In genomic region chr15:95830206-95830560, GRCm38 (mm10) we compare ENCODE assay signal across 12 mouse cellular contexts. TPM values are rescaled to one million over a fixed set of nuclear protein-coding genes. Genes with fewer than 3 reads are reported as not detected.
DNase-seq lines count a peak whose midpoint lies in the region; ATAC-seq and TF ChIP-seq lines count a peak whose summit lies in the region.
"Had no signal": no experiment of that assay in that cellular context is flagged by ENCODE, and none has a peak within 500 bp of the region (broad histone marks: within the 10 kb centered on the region; RNA-seq: fewer than 3 reads in every experiment).

No protein-coding gene starts in this region.

- no peak for DNase-seq in heart, adult 2 months
- DNase-seq in lung, postnatal 10 days: no peak
- peak; percentile 27 for DNase-seq in embryonic facial prominence, embryonic 10.5 days (ENCODE audit: low spot score)
- DNase-seq in limb, embryonic 14.5 days (ENCODE audit: low spot score): peak; percentile 36
- DNase-seq in frontal cortex, adult 2 months (ENCODE audit: extremely low spot score in 1 of 2, low spot score in 1 of 2): no peak
- DNase-seq in Muller cell, postnatal 12 days (ENCODE audit: inconsistent ontology term): no peak
- DNase-seq: cerebellum, postnatal 25 days; right cerebral cortex, postnatal 25 days had no signal

- no peak overlapping the region; the same call in 1 of the 2 replicates for H3K4me2 ChIP-seq in heart, embryonic 15.5 days
- peak overlapping the region; percentile 17 for H3K4me2 ChIP-seq in lung, embryonic 15.5 days
- peak overlapping the region; percentile 15; the same call in 1 of the 2 replicates for H3K4me2 ChIP-seq in limb, embryonic 14.5 days (replicated peaks; ENCODE audit: low read depth, low read length, severe bottlenecking)
- H3K4me2 ChIP-seq: forebrain, embryonic 12.5 days had no signal

- TF ChIP-seq EP300 in heart, adult 2 months (IDR thresholded peaks at IDR 0.05; ENCODE audit: insufficient read depth, low read depth, low read length): no peak

- no peak for ATAC-seq in heart, embryonic 15.5 days (replicated peaks; ENCODE audit: insufficient number of reproducible peaks, insufficient read depth, low FRiP score, low read depth)
- ATAC-seq in lung, embryonic 15.5 days (ENCODE audit: borderline replicate concordance, extremely low read depth, low FRiP score, low TSS enrichment): no peak
- ATAC-seq in limb, embryonic 14.5 days (ENCODE audit: low FRiP score, low read depth): no peak

- H3K9ac ChIP-seq in heart, embryonic 15.5 days: no peak overlapping the region
- no peak overlapping the region for H3K9ac ChIP-seq in heart, adult 2 months (ENCODE audit: low read depth, low read length)
- H3K9ac ChIP-seq in lung, embryonic 15.5 days: no peak overlapping the region
- no peak overlapping the region for H3K9ac ChIP-seq in limb, embryonic 14.5 days (ENCODE audit: low read depth, low read length, severe bottlenecking)
- H3K9ac ChIP-seq: forebrain, embryonic 12.5 days had no signal

- no peak for TF ChIP-seq CTCF in heart, adult 2 months (IDR thresholded peaks at IDR 0.05)

- peaks cover 38% of the 10 kb centered on the region for H3K4me1 ChIP-seq in heart, embryonic 15.5 days (replicated peaks)
- H3K4me1 ChIP-seq in heart, adult 2 months (ENCODE audit: control insufficient read depth, insufficient read depth, low read length): peaks cover 22% of the 10 kb centered on the region
- peaks cover 51% of the 10 kb centered on the region for H3K4me1 ChIP-seq in lung, embryonic 15.5 days
- H3K4me1 ChIP-seq in embryonic facial prominence, embryonic 10.5 days: peaks cover 42% of the 10 kb centered on the region
- H3K4me1 ChIP-seq in limb, embryonic 14.5 days (ENCODE audit: control insufficient read depth, insufficient read depth, low read length): peaks cover 35% of the 10 kb centered on the region

- 71% methylated on average over 12 of the region's 12 CpGs for WGBS in heart, embryonic 15.5 days
- WGBS in heart, adult 2 months: 88% methylated on average over 12 of the region's 12 CpGs
- 60% methylated on average over 12 of the region's 12 CpGs for WGBS in lung, embryonic 15.5 days
- 53% methylated on average over 12 of the region's 12 CpGs for WGBS in embryonic facial prominence, embryonic 10.5 days
- 40% methylated on average over 12 of the region's 12 CpGs for WGBS in limb, embryonic 14.5 days

- intact Hi-C loops in heart, adult 2 months (cut with DNase I): no loop called here

- peak overlapping the region; percentile 64 for H3K27ac ChIP-seq in heart, embryonic 15.5 days
- no peak overlapping the region for H3K27ac ChIP-seq in heart, adult 2 months
- peak overlapping the region; percentile 86 for H3K27ac ChIP-seq in lung, embryonic 15.5 days
- peak overlapping the region; percentile 55 for H3K27ac ChIP-seq in embryonic facial prominence, embryonic 10.5 days (replicated peaks)
- no peak overlapping the region for H3K27ac ChIP-seq in limb, embryonic 14.5 days (replicated peaks; ENCODE audit: low read depth, low read length)
- H3K27ac ChIP-seq: forebrain, embryonic 12.5 days; macrophage had no signal

- H3K27me3 ChIP-seq in heart, embryonic 15.5 days: no peaks in the 10 kb centered on the region
- H3K27me3 ChIP-seq in heart, adult 2 months (ENCODE audit: control insufficient read depth, insufficient read depth, low read length): no peaks in the 10 kb centered on the region
- H3K27me3 ChIP-seq in lung, embryonic 15.5 days: no peaks in the 10 kb centered on the region
- H3K27me3 ChIP-seq in embryonic facial prominence, embryonic 10.5 days (replicated peaks; ENCODE audit: low read depth, poor library complexity, severe bottlenecking): no peaks in the 10 kb centered on the region
- H3K27me3 ChIP-seq in limb, embryonic 14.5 days (ENCODE audit: control insufficient read depth, insufficient read depth, low read length): no peaks in the 10 kb centered on the region
- H3K27me3 ChIP-seq: forebrain, embryonic 12.5 days had no signal

- no peaks in the 10 kb centered on the region for H3K36me3 ChIP-seq in heart, embryonic 15.5 days
- peaks cover 1% of the 10 kb centered on the region for H3K36me3 ChIP-seq in heart, adult 2 months (ENCODE audit: control insufficient read depth, insufficient read depth, low read length)
- no peaks in the 10 kb centered on the region for H3K36me3 ChIP-seq in lung, embryonic 15.5 days
- peaks cover 5% of the 10 kb centered on the region; the same call in 1 of the 2 replicates for H3K36me3 ChIP-seq in embryonic facial prominence, embryonic 10.5 days (replicated peaks)
- H3K36me3 ChIP-seq in limb, embryonic 14.5 days (ENCODE audit: control insufficient read depth, insufficient read depth, low read length): 0 out of 2 replicates have a peak, but pooled peaks cover 3% of the 10 kb centered on the region

- no peaks in the 10 kb centered on the region; the same call in 1 of the 2 replicates for H3K79me2 ChIP-seq in heart, adult 2 months (replicated peaks; ENCODE audit: control insufficient read depth, insufficient read depth, low read length)

- TF ChIP-seq POLR2A in heart, adult 2 months (IDR thresholded peaks at IDR 0.05; ENCODE audit: insufficient read depth, low read depth, low read length): no peak
- no peak for TF ChIP-seq POLR2A in limb, embryonic 14.5 days (IDR thresholded peaks at IDR 0.05; ENCODE audit: borderline replicate concordance, extremely low read depth, insufficient read depth, insufficient read length)

- no peak overlapping the region for H3K4me3 ChIP-seq in heart, embryonic 15.5 days
- no peak overlapping the region for H3K4me3 ChIP-seq in heart, adult 2 months
- H3K4me3 ChIP-seq in lung, embryonic 15.5 days: no peak overlapping the region
- peak overlapping the region; percentile 23; the same call in 1 of the 2 replicates for H3K4me3 ChIP-seq in embryonic facial prominence, embryonic 10.5 days
- H3K4me3 ChIP-seq in limb, embryonic 14.5 days (replicated peaks; ENCODE audit: low read length): no peak overlapping the region
- H3K4me3 ChIP-seq: forebrain, embryonic 12.5 days had no signal

- H3K9me3 ChIP-seq in heart, embryonic 15.5 days (replicated peaks): no peaks in the 10 kb centered on the region
- H3K9me3 ChIP-seq in lung, embryonic 15.5 days: no peaks in the 10 kb centered on the region
- H3K9me3 ChIP-seq in embryonic facial prominence, embryonic 10.5 days: no peaks in the 10 kb centered on the region
- no peaks in the 10 kb centered on the region for H3K9me3 ChIP-seq in limb, embryonic 14.5 days (ENCODE audit: control insufficient read depth, low read length)
- H3K9me3 ChIP-seq: forebrain, embryonic 12.5 days had no signal

RNA-seq across cellular contexts. Expression of gene Ano6, which starts 39.5 kb away (rescaled TPM):
- polyA plus RNA-seq in heart, embryonic 15.5 days (2015; fragmentation: Nextera tagmentation; extraction: Ambion mirVana): 27.2 and 34.4 TPM in 2 replicates
- 10 to 100 TPM; 17.3 to 19.6 TPM for total RNA-seq in heart, adult 2 months (2021)
- polyA plus RNA-seq in heart, adult 2 months (2012; rRNA removed): 14.1 and 22.5 TPM in 2 replicates
- 39.5 and 44.0 TPM in 2 replicates for polyA plus RNA-seq in lung, embryonic 15.5 days (2015; fragmentation: Nextera tagmentation; extraction: Ambion mirVana)
- 40.5 and 41.6 TPM in 2 replicates for polyA plus RNA-seq in embryonic facial prominence, embryonic 10.5 days (2016; fragmentation: Nextera tagmentation; extraction: Ambion mirVana)
- 42.1 and 46.9 TPM in 2 replicates for polyA plus RNA-seq in limb, embryonic 14.5 days (2012; rRNA removed)
- 52.3 and 61.5 TPM in 2 replicates for polyA plus RNA-seq in limb, embryonic 14.5 days (2014; fragmentation: Nextera tagmentation; extraction: Ambion mirVana)
- 23.8 and 27.7 TPM in 2 replicates for polyA plus RNA-seq in frontal cortex, adult 2 months (2012; rRNA removed)

Comparison
In these comparisons a context has a peak if more than half of its experiments do, and no peak if none do; other contexts are left out.
1. H3K27ac ChIP-seq: peak in heart, embryonic 15.5 days (single experiment), lung, embryonic 15.5 days (single experiment) and embryonic facial prominence, embryonic 10.5 days (single experiment); none in heart, adult 2 months (single experiment) and limb, embryonic 14.5 days (single experiment).
2. DNase-seq: peak in embryonic facial prominence, embryonic 10.5 days (single experiment) and limb, embryonic 14.5 days (single experiment); none in heart, adult 2 months (0 of 2), lung, postnatal 10 days (single experiment), frontal cortex, adult 2 months (0 of 2) and Muller cell, postnatal 12 days (single experiment).